Mouse (Mus musculus): Measurements from ENCODE around the gene Ugt1a10. TPM values are rescaled to one million over a fixed set of nuclear protein-coding genes. Genes with fewer than 3 reads are reported as not detected.
"Not testable (repeated sequence)": the region's sequence is repeated elsewhere in the genome, so short reads cannot be mapped to it uniquely, and the experiment has no call there.

Gene Ugt1a10
- polyA plus RNA-seq, 1 experiment from 2014 or later: not detected

DNA sequence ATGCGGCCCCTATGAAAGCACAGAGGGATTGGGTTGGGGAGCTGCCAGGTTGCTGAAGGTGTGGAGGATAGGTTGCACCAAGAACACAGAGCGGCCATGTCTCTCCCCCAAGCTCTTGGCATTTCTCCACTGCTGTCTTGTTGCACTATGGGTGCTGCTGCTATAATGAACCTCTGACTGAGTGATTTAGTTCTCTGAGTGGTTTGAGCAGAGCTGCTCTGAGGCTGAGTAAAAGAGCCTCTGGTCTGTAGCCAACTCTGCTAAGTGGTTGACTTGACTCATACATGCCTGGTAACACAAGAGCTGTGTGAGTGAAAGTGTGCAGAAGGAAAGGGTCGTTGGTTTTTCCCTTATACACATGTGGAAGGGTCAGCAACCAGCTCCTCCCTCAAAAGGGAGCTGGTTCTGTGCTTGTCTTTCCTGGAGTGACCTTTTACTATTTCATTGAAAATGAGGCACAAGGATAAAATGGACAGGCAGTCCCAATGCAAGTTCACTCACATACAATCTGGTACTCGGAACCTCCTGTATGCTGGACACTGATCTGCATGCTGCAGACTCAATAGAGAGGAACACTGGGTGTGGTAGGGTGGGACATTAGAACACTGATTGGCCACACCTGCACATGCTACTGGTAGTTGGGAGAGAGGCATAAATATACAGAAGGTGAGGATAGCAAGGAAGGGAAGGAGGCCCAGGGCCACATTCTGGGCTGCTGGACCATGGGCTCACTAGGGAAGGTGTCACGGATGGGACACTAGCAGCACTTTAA, 48.7 kb downstream of the Ugt1a10 start:
- not testable (repeated sequence) for ATAC-seq (ENCODE audit: low read depth); H3K4me3 ChIP-seq (ENCODE audit: low read depth, low read length); H3K27me3 ChIP-seq (ENCODE audit: control insufficient read depth, insufficient read depth, low read length); H3K9ac ChIP-seq (replicated peaks; ENCODE audit: low read depth, low read length); H3K4me2 ChIP-seq (ENCODE audit: low read depth, low read length); H3K27ac ChIP-seq (ENCODE audit: low read depth, low read length); H3K9me3 ChIP-seq (ENCODE audit: control insufficient read depth, low read length); H3K36me3 ChIP-seq (ENCODE audit: control insufficient read depth, insufficient read depth, low read length); H3K4me1 ChIP-seq (ENCODE audit: control insufficient read depth, insufficient read depth, low read length)
- WGBS: 87% methylated on average over 4 of the region's 5 CpGs

DNA sequence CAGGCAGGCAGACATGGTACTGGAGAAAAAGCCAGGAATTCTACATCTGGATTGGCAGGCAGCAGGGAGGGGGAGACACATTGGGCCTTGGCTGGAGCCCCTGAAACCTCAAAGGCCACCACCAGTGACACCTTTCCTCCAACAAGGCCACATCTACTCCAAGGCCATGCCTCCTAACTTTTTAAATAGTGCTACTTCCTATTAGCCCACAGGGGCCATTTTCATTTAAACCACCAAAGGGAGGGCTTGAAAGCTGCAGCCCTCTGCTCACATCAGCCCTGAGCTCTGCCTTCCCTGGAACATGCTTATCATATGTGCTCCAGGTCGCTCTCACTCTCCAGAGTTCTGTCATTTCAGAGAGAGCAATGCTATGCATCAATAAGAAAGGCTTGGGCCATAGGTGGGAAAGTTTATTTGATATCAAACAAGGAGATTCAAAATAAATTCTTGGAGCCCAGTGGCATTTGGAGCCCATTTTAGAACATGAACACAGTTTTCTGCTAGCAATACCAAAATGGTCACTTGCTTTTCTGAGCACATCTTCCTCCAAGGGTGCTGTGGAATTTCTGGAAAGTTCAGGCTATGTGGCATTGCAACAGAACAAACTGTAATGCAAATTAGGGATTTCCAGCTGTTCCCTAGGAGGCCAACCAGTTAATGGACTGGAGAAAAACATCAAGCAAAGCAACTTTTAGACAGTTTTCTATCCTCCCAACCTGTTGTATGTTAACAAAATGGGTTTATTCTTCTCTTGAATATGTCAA, 49.7 kb downstream of the Ugt1a10 start:
- no peak overlapping the region for H3K9ac ChIP-seq (replicated peaks; ENCODE audit: low read depth, low read length)
- ATAC-seq (ENCODE audit: low read depth): no peak
- 88% methylated on average over 1 of the region's 1 CpGs for WGBS
- no peaks in the 10 kb centered on the region for H3K27me3 ChIP-seq (ENCODE audit: control insufficient read depth, insufficient read depth, low read length)
- no peak overlapping the region for H3K4me3 ChIP-seq (ENCODE audit: low read depth, low read length)
- H3K9me3 ChIP-seq (ENCODE audit: control insufficient read depth, low read length): no peaks in the 10 kb centered on the region
- no peak overlapping the region for H3K27ac ChIP-seq (ENCODE audit: low read depth, low read length)
- H3K4me2 ChIP-seq (ENCODE audit: low read depth, low read length): no peak overlapping the region
- no peaks in the 10 kb centered on the region for H3K36me3 ChIP-seq (ENCODE audit: control insufficient read depth, insufficient read depth, low read length)
- no peaks in the 10 kb centered on the region for H3K4me1 ChIP-seq (ENCODE audit: control insufficient read depth, insufficient read depth, low read length)

DNA sequence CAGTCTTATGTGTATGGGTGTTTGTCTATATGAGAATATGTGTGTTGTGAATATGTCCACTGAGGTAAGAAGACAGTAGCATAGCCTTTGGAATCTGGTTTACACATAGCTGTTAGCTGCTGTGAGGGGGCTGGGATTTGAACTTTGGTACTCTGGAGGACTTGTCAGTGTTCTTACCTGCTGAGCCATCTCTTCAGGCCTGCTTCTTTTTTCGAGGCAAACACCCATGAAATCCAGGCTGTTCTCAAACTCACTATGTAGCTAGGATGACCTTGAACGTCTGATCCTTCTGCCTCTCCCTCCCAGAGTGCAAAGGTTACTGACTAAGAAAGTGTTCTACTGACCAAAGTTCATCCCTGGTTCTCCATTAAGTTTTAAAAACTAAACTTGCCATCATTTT, 50.5 kb downstream of the Ugt1a10 start:
- no peak for ATAC-seq (ENCODE audit: low read depth)
- Histone ChIP-seq H3K4me1 (ENCODE audit: control insufficient read depth, insufficient read depth, low read length) (no peaks in the 10 kb centered on the region), H3K27ac (ENCODE audit: low read depth, low read length) (no peak overlapping the region), H3K4me2 (ENCODE audit: low read depth, low read length) (no peak overlapping the region), H3K9ac (replicated peaks; ENCODE audit: low read depth, low read length) (no peak overlapping the region), H3K9me3 (ENCODE audit: control insufficient read depth, low read length) (no peaks in the 10 kb centered on the region), H3K36me3 (ENCODE audit: control insufficient read depth, insufficient read depth, low read length) (no peaks in the 10 kb centered on the region), H3K4me3 (ENCODE audit: low read depth, low read length) (no peak overlapping the region), H3K27me3 (ENCODE audit: control insufficient read depth, insufficient read depth, low read length) (no peaks in the 10 kb centered on the region)
- WGBS: 69% methylated on average over 2 of the region's 2 CpGs

DNA sequence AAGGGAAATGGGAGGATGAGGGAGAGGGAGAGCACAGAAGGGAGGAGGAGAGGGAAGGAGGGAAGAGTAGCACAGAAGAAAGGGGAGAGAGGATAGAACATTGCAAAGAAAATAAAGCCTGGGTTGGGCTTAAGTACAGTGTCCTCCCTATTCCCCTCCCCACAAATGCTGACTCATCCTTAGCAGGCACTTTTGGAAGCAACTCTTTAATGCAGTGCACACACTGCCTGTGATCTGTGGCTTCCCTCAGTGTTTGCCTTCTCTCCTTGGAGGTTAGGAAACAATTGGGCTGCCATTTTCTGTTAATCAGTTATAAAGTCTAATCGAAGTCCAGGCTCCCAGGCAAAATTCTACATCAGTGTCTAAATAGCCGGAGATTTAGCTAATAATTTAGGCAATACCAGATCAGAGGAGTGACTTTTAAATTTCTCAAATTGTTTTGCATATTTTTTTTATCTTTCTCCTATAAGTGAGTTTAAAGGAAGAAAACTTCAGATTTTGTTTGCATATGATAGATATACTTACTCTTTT, 53.9 kb downstream of the Ugt1a10 start:
- H3K27ac ChIP-seq (ENCODE audit: low read depth, low read length); H3K9me3 ChIP-seq (ENCODE audit: control insufficient read depth, low read length); H3K4me3 ChIP-seq (ENCODE audit: low read depth, low read length); H3K4me1 ChIP-seq (ENCODE audit: control insufficient read depth, insufficient read depth, low read length); H3K4me2 ChIP-seq (ENCODE audit: low read depth, low read length); H3K27me3 ChIP-seq (ENCODE audit: control insufficient read depth, insufficient read depth, low read length); H3K9ac ChIP-seq (replicated peaks; ENCODE audit: low read depth, low read length); H3K36me3 ChIP-seq (ENCODE audit: control insufficient read depth, insufficient read depth, low read length); ATAC-seq (ENCODE audit: low read depth): not testable (repeated sequence)
- WGBS: 86% methylated on average over 2 of the region's 2 CpGs

DNA sequence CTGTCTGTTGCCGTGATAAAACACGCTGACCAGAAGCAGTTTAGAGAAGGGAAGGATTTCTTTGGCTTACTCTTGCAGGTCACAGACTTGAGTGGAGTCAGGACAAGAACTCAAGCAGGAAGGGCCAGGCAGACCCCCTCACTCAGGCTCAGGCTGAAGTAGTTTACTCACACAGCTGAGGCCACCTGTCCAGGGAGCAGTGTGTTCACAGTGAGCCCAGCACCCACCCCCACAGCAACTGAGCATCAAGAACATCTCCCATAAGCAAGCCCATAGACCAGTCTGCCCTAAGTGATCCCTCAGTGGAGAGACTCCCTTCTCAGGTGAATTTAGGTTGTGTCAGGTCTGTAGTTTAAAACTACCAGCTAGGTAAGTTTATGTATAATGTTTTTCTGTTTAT, 54.4 kb downstream of the Ugt1a10 start:
- WGBS: 95% methylated on average over 2 of the region's 2 CpGs
- H3K27me3 ChIP-seq (ENCODE audit: control insufficient read depth, insufficient read depth, low read length); H3K36me3 ChIP-seq (ENCODE audit: control insufficient read depth, insufficient read depth, low read length): not testable (repeated sequence)

DNA sequence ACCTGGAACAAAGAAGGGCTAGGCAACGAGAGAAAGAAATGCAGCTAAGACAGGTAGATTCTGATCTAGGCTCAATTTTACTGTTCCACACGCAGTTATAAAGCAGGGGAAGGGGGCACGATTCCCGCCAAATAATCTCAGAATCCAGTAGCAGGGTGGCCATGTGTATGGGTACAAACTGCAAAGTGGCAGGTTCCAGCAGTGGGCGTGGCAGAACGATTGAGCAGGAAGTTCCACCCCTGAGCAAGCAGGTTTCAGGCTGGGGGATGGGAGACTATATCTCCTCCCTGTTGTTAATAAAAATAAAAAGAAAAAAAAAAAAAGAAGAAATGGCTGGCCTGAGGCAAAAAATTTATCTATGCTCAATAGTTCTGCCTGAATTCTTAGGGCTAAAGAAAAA, 57.6 kb downstream of the Ugt1a10 start:
- not testable (repeated sequence) for H3K36me3 ChIP-seq (ENCODE audit: control insufficient read depth, insufficient read depth, low read length); H3K27me3 ChIP-seq (ENCODE audit: control insufficient read depth, insufficient read depth, low read length); H3K4me2 ChIP-seq (ENCODE audit: low read depth, low read length); H3K27ac ChIP-seq (ENCODE audit: low read depth, low read length); H3K4me1 ChIP-seq (ENCODE audit: control insufficient read depth, insufficient read depth, low read length); ATAC-seq (ENCODE audit: low read depth); H3K4me3 ChIP-seq (ENCODE audit: low read depth, low read length); H3K9me3 ChIP-seq (ENCODE audit: control insufficient read depth, low read length); H3K9ac ChIP-seq (replicated peaks; ENCODE audit: low read depth, low read length)
- 94% methylated on average over 6 of the region's 6 CpGs for WGBS

More for the DNA sequence above, 54.4 kb downstream of the Ugt1a10 start:
- H3K9me3 ChIP-seq (ENCODE audit: control insufficient read depth, low read length); ATAC-seq (ENCODE audit: low read depth); H3K4me3 ChIP-seq (ENCODE audit: low read depth, low read length); H3K4me1 ChIP-seq (ENCODE audit: control insufficient read depth, insufficient read depth, low read length); H3K4me2 ChIP-seq (ENCODE audit: low read depth, low read length); H3K9ac ChIP-seq (replicated peaks; ENCODE audit: low read depth, low read length); H3K27ac ChIP-seq (ENCODE audit: low read depth, low read length): not testable (repeated sequence)

DNA sequence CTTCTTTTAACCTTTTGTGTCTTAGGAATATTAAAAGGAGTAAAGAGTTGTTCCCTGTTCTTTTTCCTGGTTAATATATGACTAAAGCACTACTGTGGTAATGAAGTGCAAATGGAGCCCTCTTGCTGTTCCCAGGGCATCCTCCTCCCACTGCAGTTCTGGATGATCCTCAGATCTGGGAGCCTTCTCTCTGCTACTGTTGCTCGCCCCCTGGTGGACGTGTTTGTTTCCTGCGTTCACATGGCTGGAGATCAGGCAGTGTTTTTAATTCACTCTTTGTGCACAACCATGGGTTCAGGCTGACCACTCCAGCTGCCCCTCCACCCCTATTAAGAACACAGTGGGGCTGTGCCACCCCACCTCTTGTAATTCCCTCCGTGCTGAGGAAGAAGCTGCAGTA, 65.4 kb downstream of the Ugt1a10 start:
- not testable (repeated sequence) for H3K27me3 ChIP-seq (ENCODE audit: control insufficient read depth, insufficient read depth, low read length); H3K9ac ChIP-seq (replicated peaks; ENCODE audit: low read depth, low read length); H3K4me1 ChIP-seq (ENCODE audit: control insufficient read depth, insufficient read depth, low read length); ATAC-seq (ENCODE audit: low read depth); H3K4me2 ChIP-seq (ENCODE audit: low read depth, low read length); H3K9me3 ChIP-seq (ENCODE audit: control insufficient read depth, low read length); H3K27ac ChIP-seq (ENCODE audit: low read depth, low read length); H3K4me3 ChIP-seq (ENCODE audit: low read depth, low read length); H3K36me3 ChIP-seq (ENCODE audit: control insufficient read depth, insufficient read depth, low read length)
- WGBS: 14% methylated on average over 3 of the region's 4 CpGs

DNA sequence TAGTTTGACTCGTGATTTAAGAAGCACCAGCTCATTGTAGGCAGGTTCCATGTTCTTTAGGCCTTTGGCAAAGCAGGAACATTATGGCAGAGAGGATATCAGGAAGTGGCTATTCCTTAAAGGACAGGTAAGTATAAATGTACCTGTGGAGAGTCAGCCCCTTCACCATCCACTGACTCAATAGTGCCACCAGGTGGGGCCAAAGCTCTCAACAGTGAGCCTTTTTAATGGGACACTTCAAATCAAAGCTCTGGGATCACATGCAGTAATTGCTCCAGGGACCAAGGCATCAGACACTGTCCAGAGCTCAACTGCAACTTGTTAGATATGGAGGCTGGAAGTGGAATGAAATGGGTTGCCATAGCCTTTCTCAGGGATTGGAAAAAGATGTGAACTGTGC, 66.3 kb downstream of the Ugt1a10 start:
- no CpG with 5 or more reads among the region's 1 CpGs for WGBS
- ATAC-seq (ENCODE audit: low read depth): not testable (repeated sequence)

DNA sequence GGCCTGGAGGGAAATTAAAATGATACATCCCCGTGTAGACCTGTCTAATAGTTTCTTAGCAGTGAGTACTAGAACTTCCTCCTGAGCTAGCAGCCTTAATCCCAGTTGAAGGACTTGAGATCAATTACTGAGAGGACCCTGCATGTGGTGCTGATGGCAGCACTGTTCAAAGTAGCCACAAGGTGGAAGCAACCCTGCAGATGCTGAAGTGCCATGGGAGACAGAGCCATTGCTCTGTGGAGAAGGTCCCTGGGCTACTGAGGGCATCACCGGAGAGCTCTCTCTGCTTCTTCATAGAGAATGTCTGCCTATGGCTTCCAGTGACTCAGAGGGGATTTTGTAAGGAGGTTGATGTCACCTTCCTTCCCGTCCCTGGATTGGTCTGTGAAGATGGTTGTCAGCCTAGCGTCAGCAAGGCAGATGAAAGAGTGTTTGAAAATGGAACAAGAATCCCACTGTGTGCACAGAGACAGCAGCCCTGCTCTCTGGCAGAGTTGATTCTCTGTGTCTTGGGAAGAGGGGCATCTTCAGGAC, 70.7 kb downstream of the Ugt1a10 start:
- not testable (repeated sequence) for H3K27ac ChIP-seq (ENCODE audit: low read depth, low read length)

More for the DNA sequence above, 66.3 kb downstream of the Ugt1a10 start:
- H3K9me3 ChIP-seq (ENCODE audit: control insufficient read depth, low read length); H3K36me3 ChIP-seq (ENCODE audit: control insufficient read depth, insufficient read depth, low read length); H3K27me3 ChIP-seq (ENCODE audit: control insufficient read depth, insufficient read depth, low read length); H3K4me2 ChIP-seq (ENCODE audit: low read depth, low read length); H3K4me1 ChIP-seq (ENCODE audit: control insufficient read depth, insufficient read depth, low read length); H3K27ac ChIP-seq (ENCODE audit: low read depth, low read length); H3K9ac ChIP-seq (replicated peaks; ENCODE audit: low read depth, low read length); H3K4me3 ChIP-seq (ENCODE audit: low read depth, low read length): not testable (repeated sequence)

More for the DNA sequence above, 70.7 kb downstream of the Ugt1a10 start:
- not testable (repeated sequence) for H3K9ac ChIP-seq (replicated peaks; ENCODE audit: low read depth, low read length); H3K9me3 ChIP-seq (ENCODE audit: control insufficient read depth, low read length); H3K4me1 ChIP-seq (ENCODE audit: control insufficient read depth, insufficient read depth, low read length); H3K36me3 ChIP-seq (ENCODE audit: control insufficient read depth, insufficient read depth, low read length); H3K4me2 ChIP-seq (ENCODE audit: low read depth, low read length); H3K4me3 ChIP-seq (ENCODE audit: low read depth, low read length); H3K27me3 ChIP-seq (ENCODE audit: control insufficient read depth, insufficient read depth, low read length); ATAC-seq (ENCODE audit: low read depth)
- WGBS: 87% methylated on average over 3 of the region's 4 CpGs
